Mouse (Mus musculus) embryo, embryonic 10.5 days (tissue): ENCODE results near the gene Drg2.
"Not testable (repeated sequence)": the region's sequence is repeated elsewhere in the genome, so short reads cannot be mapped to it uniquely, and the experiment has no call there.

Source experiments
- DNase-seq: peaks from one replicate; pipeline ENCODE4 v3.0.0-alpha.2; 2015; ENCODE audit warnings: low spot score

The Drg2 gene

GRCm38 (mm10) chr11:60454080-60454744 is at the start of gene Drg2:
Gene Drg2, plus strand, starts transcription at chr11:60454591.
- DNase-seq: peak; percentile 96

GRCm38 (mm10) chr11:60406606-60407005 is 47.8 kb upstream of the Drg2 start:
- no peak for DNase-seq

GRCm38 (mm10) chr11:60412173-60412572 is 42.2 kb upstream of the Drg2 start:
- DNase-seq: peak; percentile 91

- DNase-seq: no peak
Observed at GRCm38 (mm10) chr11:60412921-60413320, 41.5 kb upstream of the Drg2 start.

- DNase-seq: no peak
Observed at GRCm38 (mm10) chr11:60416590-60416962, 37.8 kb upstream of the Drg2 start.

GRCm38 (mm10) chr11:60416963-60417716 is 37.3 kb upstream of the Drg2 start, which contains the start of gene Gid4:
Gene Gid4, plus strand, starts transcription at chr11:60417145.
- peak; percentile 99 for DNase-seq

- DNase-seq: peak; percentile 56
Observed at GRCm38 (mm10) chr11:60417717-60418472, 36.5 kb upstream of the Drg2 start, which contains the start of gene Atpaf2. Gene Atpaf2, minus strand, starts transcription at chr11:60418457.

GRCm38 (mm10) chr11:60418473-60418803 is 36.0 kb upstream of the Drg2 start:
- DNase-seq: no peak

- peak; percentile 12 for DNase-seq
Observed at GRCm38 (mm10) chr11:60422046-60422668, 32.2 kb upstream of the Drg2 start.

- no peak for DNase-seq
Observed at GRCm38 (mm10) chr11:60423006-60423405, 31.4 kb upstream of the Drg2 start.

- no peak for DNase-seq
Observed at GRCm38 (mm10) chr11:60426417-60426816, 28.0 kb upstream of the Drg2 start.

GRCm38 (mm10) chr11:60427628-60428027 is 26.8 kb upstream of the Drg2 start:
- no peak for DNase-seq

GRCm38 (mm10) chr11:60433501-60433900 is 20.9 kb upstream of the Drg2 start:
- no peak for DNase-seq

GRCm38 (mm10) chr11:60435133-60435532 is 19.3 kb upstream of the Drg2 start:
- no peak for DNase-seq

GRCm38 (mm10) chr11:60436618-60437017 is 17.8 kb upstream of the Drg2 start:
- no peak for DNase-seq

- DNase-seq: not testable (repeated sequence)
Observed at GRCm38 (mm10) chr11:60439621-60440020, 14.8 kb upstream of the Drg2 start.

- no peak for DNase-seq
Observed at GRCm38 (mm10) chr11:60440176-60440575, 14.2 kb upstream of the Drg2 start.

GRCm38 (mm10) chr11:60442896-60443295 is 11.5 kb upstream of the Drg2 start:
- no peak for DNase-seq

- DNase-seq: no peak
Observed at GRCm38 (mm10) chr11:60444007-60444406, 10.4 kb upstream of the Drg2 start.

- no peak for DNase-seq
Observed at GRCm38 (mm10) chr11:60454745-60455087, 325 bp downstream of the Drg2 start.

GRCm38 (mm10) chr11:60457973-60458372 is 3.6 kb downstream of the Drg2 start:
- DNase-seq: peak; percentile 7

- DNase-seq: peak; percentile 59
Observed at GRCm38 (mm10) chr11:60465943-60466380, 11.6 kb downstream of the Drg2 start.
